Mouse (Mus musculus): ENCODE results near the gene Vnn1. TPM values are rescaled to one million over a fixed set of nuclear protein-coding genes. Genes with fewer than 3 reads are reported as not detected.

The Vnn1 gene
- 0.21 TPM for polyA plus RNA-seq (2021)

GRCm38 (mm10) chr10:23894601-23895349 lies at the start of gene Vnn1:
TSS of gene Vnn1 (plus strand) at chr10:23894688.
- ChIA-PET CTCF (no interaction called here), POLR2A (interaction anchor here (0.7 kb wide), 1 partner anchor 40 kb away, joined by 3 read pairs; no protein-coding TSS in a partner anchor)
- DNase-seq (ENCODE audit: low read depth, low spot score) (no peak), ATAC-seq (no peak)
- no peaks in the 10 kb centered on the region for H3K27me3 ChIP-seq
- TF ChIP-seq CTCF (IDR thresholded peaks at IDR 0.05): no peak
- in situ Hi-C loops (cut with MboI; ENCODE audit: low pct_unique_long_range_greater_than_20kb): no loop called here

- ATAC-seq (peak; percentile 54), DNase-seq (ENCODE audit: low read depth, low spot score) (no peak)
- ChIA-PET CTCF (interaction anchor here (1.4 kb wide), 1 partner anchor 15 kb away, joined by 3 read pairs; no protein-coding TSS in a partner anchor), POLR2A (no interaction called here)
- no peak for TF ChIP-seq CTCF (IDR thresholded peaks at IDR 0.05)
- in situ Hi-C loops (cut with MboI; ENCODE audit: low pct_unique_long_range_greater_than_20kb): no loop called here
- peaks cover 4% of the 10 kb centered on the region for H3K27me3 ChIP-seq
Measured at GRCm38 (mm10) chr10:23851228-23851912, 43.1 kb upstream of the Vnn1 start, which contains the start of gene Vnn3. TSS of gene Vnn3 (plus strand) at chr10:23851462.

- in situ Hi-C loops (cut with MboI; ENCODE audit: low pct_unique_long_range_greater_than_20kb): no loop called here
- CTCF ChIA-PET: no interaction called here
- DNase-seq (ENCODE audit: low read depth, low spot score) (no peak), ATAC-seq (no peak)
- H3K27me3 ChIP-seq: peaks cover 4% of the 10 kb centered on the region
- POLR2A ChIA-PET: no interaction called here
- no peak for TF ChIP-seq CTCF (IDR thresholded peaks at IDR 0.05)
Measured at GRCm38 (mm10) chr10:23852096-23852495, 42.4 kb upstream of the Vnn1 start.

GRCm38 (mm10) chr10:23864362-23865312 lies 29.9 kb upstream of the Vnn1 start:
- no peak for TF ChIP-seq CTCF (IDR thresholded peaks at IDR 0.05)
- peaks cover 7% of the 10 kb centered on the region for H3K27me3 ChIP-seq
- ATAC-seq (no peak), DNase-seq (ENCODE audit: low read depth, low spot score) (no peak)
- ChIA-PET POLR2A (no interaction called here), CTCF (interaction anchor here (1.1 kb wide), 1 partner anchor 11 kb away, joined by 3 read pairs; no protein-coding TSS in a partner anchor)
- in situ Hi-C loops (cut with MboI; ENCODE audit: low pct_unique_long_range_greater_than_20kb): no loop called here

- ATAC-seq: no peak
- ChIA-PET POLR2A (no interaction called here), CTCF (interaction anchor here (0.8 kb wide), 1 partner anchor 11 kb away, joined by 3 read pairs; no protein-coding TSS in a partner anchor)
- peak; percentile 59 for TF ChIP-seq CTCF (IDR thresholded peaks at IDR 0.05)
- DNase-seq (ENCODE audit: low read depth, low spot score): no peak
- in situ Hi-C loops (cut with MboI; ENCODE audit: low pct_unique_long_range_greater_than_20kb): no loop called here
- peaks cover 4% of the 10 kb centered on the region for H3K27me3 ChIP-seq
Measured at GRCm38 (mm10) chr10:23880695-23881094, 13.8 kb upstream of the Vnn1 start.

GRCm38 (mm10) chr10:23884910-23885309 lies 9.6 kb upstream of the Vnn1 start:
- POLR2A ChIA-PET: interaction anchor here (1.0 kb wide), 1 partner anchor 8 kb away, joined by 3 read pairs; no protein-coding TSS in a partner anchor
- no peak for ATAC-seq

GRCm38 (mm10) chr10:23886060-23886459 lies 8.4 kb upstream of the Vnn1 start:
- peaks cover 4% of the 10 kb centered on the region for H3K27me3 ChIP-seq
- in situ Hi-C loops (cut with MboI; ENCODE audit: low pct_unique_long_range_greater_than_20kb): no loop called here
- no peak for ATAC-seq
- no peak for DNase-seq (ENCODE audit: low read depth, low spot score)
- no peak for TF ChIP-seq CTCF (IDR thresholded peaks at IDR 0.05)
- POLR2A ChIA-PET: no interaction called here
- CTCF ChIA-PET: interaction anchor here (1.2 kb wide), 1 partner anchor 142 kb away, joined by 3 read pairs; no protein-coding TSS in a partner anchor

More at GRCm38 (mm10) chr10:23884910-23885309, 9.6 kb upstream of the Vnn1 start:
- DNase-seq (ENCODE audit: low read depth, low spot score): no peak
- TF ChIP-seq CTCF (IDR thresholded peaks at IDR 0.05): no peak
- CTCF ChIA-PET: no interaction called here
- H3K27me3 ChIP-seq: peaks cover 4% of the 10 kb centered on the region
- in situ Hi-C loops (cut with MboI; ENCODE audit: low pct_unique_long_range_greater_than_20kb): no loop called here

- no peaks in the 10 kb centered on the region for H3K27me3 ChIP-seq
- DNase-seq (ENCODE audit: low read depth, low spot score) (no peak), ATAC-seq (no peak)
- ChIA-PET CTCF (no interaction called here), POLR2A (interaction anchor here (1.0 kb wide), 1 partner anchor 8 kb away, joined by 3 read pairs; no protein-coding TSS in a partner anchor)
- no peak for TF ChIP-seq CTCF (IDR thresholded peaks at IDR 0.05)
- in situ Hi-C loops (cut with MboI; ENCODE audit: low pct_unique_long_range_greater_than_20kb): no loop called here
Measured at GRCm38 (mm10) chr10:23892987-23893386, 1.5 kb upstream of the Vnn1 start.

GRCm38 (mm10) chr10:23895376-23895775 lies 888 bp downstream of the Vnn1 start:
- in situ Hi-C loops (cut with MboI; ENCODE audit: low pct_unique_long_range_greater_than_20kb): no loop called here
- ATAC-seq: no peak
- ChIA-PET CTCF (no interaction called here), POLR2A (no interaction called here)
- peaks cover 5% of the 10 kb centered on the region for H3K27me3 ChIP-seq
- no peak for DNase-seq (ENCODE audit: low read depth, low spot score)
- no peak for TF ChIP-seq CTCF (IDR thresholded peaks at IDR 0.05)

- in situ Hi-C loops (cut with MboI; ENCODE audit: low pct_unique_long_range_greater_than_20kb): no loop called here
- POLR2A ChIA-PET: no interaction called here
- no peak for TF ChIP-seq CTCF (IDR thresholded peaks at IDR 0.05)
- ATAC-seq: no peak
- CTCF ChIA-PET: no interaction called here
- DNase-seq (ENCODE audit: low read depth, low spot score): no peak
- H3K27me3 ChIP-seq: peaks cover 12% of the 10 kb centered on the region
Measured at GRCm38 (mm10) chr10:23901119-23901518, 6.6 kb downstream of the Vnn1 start.

Data from Patski (cell line).